Mouse (Mus musculus) gastrocnemius, postnatal 25 days (tissue): ENCODE results near the gene Itga2b. TPM values are rescaled to one million over a fixed set of nuclear protein-coding genes. Genes with fewer than 3 reads are reported as not detected.
A peak's percentile ranks its signal among the peaks of the same experiment; 100 is the strongest.

ENCODE experiments used
- DNase-seq: peaks from one replicate; pipeline ENCODE4 v3.0.0; 2022
- long read RNA-seq, 2 experiments: library from polyadenylated mRNA; stranded (forward); transcript quantifications; one replicate each; pipeline ENCODE4 v2.0.0; 2021
- total RNA-seq, 2 experiments: library from RNA; stranded (reverse); gene quantifications; 1 replicate in 1 of 2; 2 replicates in 1 of 2; pipeline ENCODE4 v1.2.3; 2021

Itga2b gene
- total RNA-seq: 1 to 10 TPM; 1.4 to 1.6 TPM
- long read RNA-seq, experiment 1, partial matches to known transcripts: 1 of 1 reads
- long read RNA-seq, experiment 1, other reads (novel, unspliced or antisense): 0 of 1 reads
- long read RNA-seq, experiment 2, partial matches to known transcripts: 1 of 3 reads
- long read RNA-seq, experiment 2, other reads (novel, unspliced or antisense): 1 of 3 reads

GRCm38 (mm10) chr11:102469648-102470357, at the start of gene Itga2b:
TSS of gene Itga2b (minus strand) at chr11:102470122.
- no peak for DNase-seq

GRCm38 (mm10) chr11:102514793-102515424, 45.0 kb upstream of the Itga2b start:
- no peak for DNase-seq

GRCm38 (mm10) chr11:102510226-102510625, 40.3 kb upstream of the Itga2b start:
- peak; percentile 67 for DNase-seq

- DNase-seq: no peak
Measured at GRCm38 (mm10) chr11:102496732-102497131, 26.8 kb upstream of the Itga2b start.

GRCm38 (mm10) chr11:102496206-102496605, 26.3 kb upstream of the Itga2b start:
- peak; percentile 24 for DNase-seq

- DNase-seq: no peak
Measured at GRCm38 (mm10) chr11:102495742-102496141, 25.8 kb upstream of the Itga2b start.

- DNase-seq: no peak
Measured at GRCm38 (mm10) chr11:102495114-102495513, 25.2 kb upstream of the Itga2b start.

GRCm38 (mm10) chr11:102494063-102494650, 24.2 kb upstream of the Itga2b start:
- no peak for DNase-seq

GRCm38 (mm10) chr11:102493241-102493640, 23.3 kb upstream of the Itga2b start:
- peak; percentile 57 for DNase-seq

GRCm38 (mm10) chr11:102487901-102488300, 18.0 kb upstream of the Itga2b start:
- DNase-seq: no peak

- no peak for DNase-seq
Measured at GRCm38 (mm10) chr11:102486733-102487386, 16.9 kb upstream of the Itga2b start.

GRCm38 (mm10) chr11:102481779-102482178, 11.9 kb upstream of the Itga2b start:
- no peak for DNase-seq

- DNase-seq: no peak
Measured at GRCm38 (mm10) chr11:102480897-102481296, 11.0 kb upstream of the Itga2b start.

GRCm38 (mm10) chr11:102480111-102480510, 10.2 kb upstream of the Itga2b start:
- DNase-seq: no peak

GRCm38 (mm10) chr11:102479581-102479980, 9.7 kb upstream of the Itga2b start:
- no peak for DNase-seq

GRCm38 (mm10) chr11:102478671-102479070, 8.7 kb upstream of the Itga2b start:
- no peak for DNase-seq

- DNase-seq: no peak
Measured at GRCm38 (mm10) chr11:102475027-102475426, 5.1 kb upstream of the Itga2b start.

- peak; percentile 98 for DNase-seq
Measured at GRCm38 (mm10) chr11:102467041-102467631, 2.8 kb downstream of the Itga2b start.

- peak; percentile 69 for DNase-seq
Measured at GRCm38 (mm10) chr11:102465713-102466436, 4.0 kb downstream of the Itga2b start.

- no peak for DNase-seq
Measured at GRCm38 (mm10) chr11:102464901-102465300, 5.0 kb downstream of the Itga2b start.

- DNase-seq: no peak
Measured at GRCm38 (mm10) chr11:102461764-102462163, 8.2 kb downstream of the Itga2b start.
